Mouse (Mus musculus) E14TG2a.4 (cell line): Measurements from ENCODE around the gene Tbx4.

Experiments
- H3K27me3 ChIP-seq: 2 replicates; pipeline ENCODE4 v1.6.1; 2014; ENCODE audit warnings: low read length, control low read depth; ENCODE audit not compliant: insufficient read depth
- H3K36me3 ChIP-seq: 2 replicates; pipeline ENCODE4 v1.6.1; 2014; ENCODE audit warnings: low read length, control low read depth; ENCODE audit not compliant: insufficient read depth
- H3K4me1 ChIP-seq: replicated peaks from 2 replicates; pipeline ENCODE4 v1.6.1; 2014; ENCODE audit warnings: low read depth, low read length, control low read depth
- H3K4me3 ChIP-seq: replicated peaks from 2 replicates; pipeline ENCODE4 v1.5.1; 2014; ENCODE audit warnings: mild to moderate bottlenecking, low read length
- H3K9me3 ChIP-seq: 2 replicates; pipeline ENCODE4 v1.6.1; 2014; ENCODE audit warnings: low read length, control low read depth
- CTCF ChIP-seq: conservative IDR thresholded peaks from 2 replicates; pipeline ENCODE4 v1.5.1; 2014; ENCODE audit warnings: low read length
- NANOG ChIP-seq: IDR thresholded peaks from 2 replicates; pipeline ENCODE4 v1.6.1; 2014; ENCODE audit warnings: borderline replicate concordance, low read length, mixed read lengths
- POU5F1 ChIP-seq: IDR thresholded peaks from 2 replicates; pipeline ENCODE4 v1.6.1; 2014; ENCODE audit warnings: low read length, borderline replicate concordance

The Tbx4 gene

DNA sequence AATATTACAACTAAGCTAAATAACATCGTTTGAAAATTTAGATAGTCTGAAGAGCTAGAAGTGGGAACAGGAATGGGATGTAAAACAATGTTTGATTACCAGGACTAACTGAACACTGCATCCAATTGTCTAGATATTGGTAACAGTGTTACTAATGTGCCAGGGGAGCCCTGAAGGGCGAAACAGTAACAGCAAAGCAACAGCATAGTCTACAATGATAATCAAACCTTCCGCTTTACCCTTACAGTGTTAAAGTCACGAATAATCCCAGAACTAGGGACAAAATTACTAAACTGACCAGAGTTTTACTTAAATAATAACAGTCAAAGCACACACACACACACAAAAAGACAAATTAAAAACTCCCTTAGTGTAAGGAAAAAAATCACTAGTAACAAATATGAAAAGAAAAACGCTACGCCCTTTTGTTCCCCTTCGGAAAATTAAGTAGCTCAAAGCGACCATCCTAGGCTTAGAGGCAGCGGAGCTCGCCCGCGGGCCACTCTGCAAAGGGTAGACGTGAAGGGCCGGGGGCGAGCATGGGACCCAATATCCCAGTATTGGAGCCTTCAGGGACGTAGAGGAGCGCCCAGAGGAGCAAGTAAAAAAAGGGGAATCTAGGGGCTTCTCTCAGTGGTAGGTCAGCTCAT is 1.7 kb downstream of the Tbx4 start:
- TF ChIP-seq POU5F1 (no peak), CTCF (no peak), NANOG (no peak)
- H3K4me3 ChIP-seq, result peak overlapping the region; percentile 13; the same call in 1 of the 2 replicates
- no peaks in the 10 kb centered on the region for H3K9me3 ChIP-seq
- peaks cover 91% of the 10 kb centered on the region for H3K27me3 ChIP-seq
- peaks cover 61% of the 10 kb centered on the region for H3K4me1 ChIP-seq
- no peaks in the 10 kb centered on the region for H3K36me3 ChIP-seq

DNA sequence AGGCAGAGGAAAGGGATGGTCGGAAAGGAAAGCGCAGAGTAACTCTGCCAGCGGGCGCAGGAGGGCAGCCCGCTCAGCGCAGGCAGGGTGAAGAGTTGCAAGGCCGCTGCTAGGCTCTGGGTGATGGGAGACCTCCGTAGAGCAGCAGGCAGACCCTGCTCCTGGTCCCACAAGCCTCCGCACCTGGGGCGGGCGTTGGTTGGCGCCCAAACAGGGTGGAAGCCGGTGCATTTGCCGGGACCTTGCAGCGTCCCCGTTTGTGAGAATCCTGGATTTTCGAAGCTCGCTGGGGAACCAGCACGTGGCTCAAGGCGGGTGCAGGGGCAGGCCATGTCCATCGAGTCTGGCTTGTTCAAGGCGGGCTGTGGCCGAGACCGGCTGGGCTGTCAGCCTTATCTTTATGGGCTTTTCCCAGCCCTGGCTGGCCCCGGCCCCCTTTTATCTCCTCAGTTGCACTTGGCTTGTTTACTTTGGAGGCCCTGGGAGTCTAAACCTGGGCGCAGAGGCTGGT is 2.3 kb downstream of the Tbx4 start:
- no peak for TF ChIP-seq POU5F1
- no peak for TF ChIP-seq CTCF
- TF ChIP-seq NANOG, result no peak
- H3K9me3 ChIP-seq, result no peaks in the 10 kb centered on the region
- peak overlapping the region; percentile 13; the same call in 1 of the 2 replicates for H3K4me3 ChIP-seq
- H3K4me1 ChIP-seq, result peaks cover 61% of the 10 kb centered on the region
- H3K27me3 ChIP-seq, result peaks cover 93% of the 10 kb centered on the region
- no peaks in the 10 kb centered on the region for H3K36me3 ChIP-seq

GRCm38 (mm10) chr11:85889056-85889729 is 3.0 kb downstream of the Tbx4 start:
- Histone ChIP-seq H3K27me3 (peaks cover 95% of the 10 kb centered on the region), H3K4me3 (peak overlapping the region; percentile 59), H3K4me1 (peaks cover 59% of the 10 kb centered on the region), H3K36me3 (no peaks in the 10 kb centered on the region), H3K9me3 (no peaks in the 10 kb centered on the region)
- TF ChIP-seq CTCF, result no peak
- no peak for TF ChIP-seq NANOG
- no peak for TF ChIP-seq POU5F1

GRCm38 (mm10) chr11:85889730-85890562 is 3.7 kb downstream of the Tbx4 start:
- H3K4me1 ChIP-seq, result peaks cover 57% of the 10 kb centered on the region
- H3K4me3 ChIP-seq, result peak overlapping the region; percentile 59
- H3K27me3 ChIP-seq, result peaks cover 95% of the 10 kb centered on the region
- H3K9me3 ChIP-seq, result no peaks in the 10 kb centered on the region
- TF ChIP-seq CTCF (no peak), POU5F1 (no peak), NANOG (no peak)
- no peaks in the 10 kb centered on the region for H3K36me3 ChIP-seq

DNA sequence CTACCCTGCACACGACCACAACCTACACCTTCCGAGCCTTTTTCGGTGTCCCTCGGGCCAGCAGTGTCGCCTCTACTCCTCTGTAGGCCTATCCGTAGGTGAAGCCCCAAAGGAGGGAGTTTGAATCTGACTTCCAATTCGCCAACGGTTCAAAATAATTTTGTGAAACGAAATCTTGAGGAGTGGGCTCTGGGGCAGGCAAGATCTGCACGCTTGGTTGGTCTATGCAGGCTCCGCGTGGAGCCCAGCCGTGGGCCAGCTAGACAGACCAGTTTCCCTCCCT is 4.3 kb downstream of the Tbx4 start:
- Histone ChIP-seq H3K9me3 (no peaks in the 10 kb centered on the region), H3K27me3 (peaks cover 95% of the 10 kb centered on the region), H3K36me3 (no peaks in the 10 kb centered on the region), H3K4me1 (peaks cover 57% of the 10 kb centered on the region), H3K4me3 (peak overlapping the region; percentile 59)
- TF ChIP-seq CTCF (no peak), POU5F1 (no peak), NANOG (no peak)

DNA sequence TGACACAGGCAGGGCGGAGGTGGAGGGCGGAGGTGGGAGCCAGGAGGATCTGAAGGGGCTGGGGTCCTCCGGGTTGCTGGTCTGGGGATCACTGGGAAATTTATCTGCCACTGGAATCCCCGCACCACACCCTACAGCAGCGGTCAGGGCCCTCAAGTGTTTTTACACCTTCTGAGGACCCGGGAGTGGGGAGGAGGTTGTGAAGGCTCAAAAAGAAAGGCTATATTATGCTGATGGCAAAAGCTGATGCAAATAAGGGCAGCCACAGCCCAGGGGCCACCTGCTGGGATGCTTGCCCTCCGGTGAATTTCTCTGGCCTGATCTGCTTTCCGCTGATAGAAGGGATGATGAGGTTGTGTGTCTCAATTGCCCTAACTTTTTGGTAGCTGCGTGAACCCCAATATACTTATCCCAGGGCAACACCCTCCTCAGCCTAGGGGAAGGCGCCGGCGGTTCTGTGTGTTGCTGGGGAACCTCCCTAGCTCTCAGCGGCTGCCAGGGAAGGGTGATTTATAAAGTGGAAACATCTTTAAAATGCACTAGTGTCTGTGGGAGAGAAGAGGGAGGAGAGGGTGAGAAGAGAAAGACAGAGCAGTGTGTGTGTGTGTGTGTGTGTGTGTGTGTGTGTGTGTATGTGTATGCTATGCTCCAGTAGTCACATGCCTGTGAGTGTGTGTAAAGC is 4.9 kb downstream of the Tbx4 start:
- no peak for TF ChIP-seq NANOG
- TF ChIP-seq CTCF, result no peak
- TF ChIP-seq POU5F1, result no peak
- Histone ChIP-seq H3K36me3 (no peaks in the 10 kb centered on the region), H3K4me3 (peak overlapping the region; percentile 59), H3K4me1 (peaks cover 57% of the 10 kb centered on the region), H3K9me3 (no peaks in the 10 kb centered on the region), H3K27me3 (peaks cover 95% of the 10 kb centered on the region)

DNA sequence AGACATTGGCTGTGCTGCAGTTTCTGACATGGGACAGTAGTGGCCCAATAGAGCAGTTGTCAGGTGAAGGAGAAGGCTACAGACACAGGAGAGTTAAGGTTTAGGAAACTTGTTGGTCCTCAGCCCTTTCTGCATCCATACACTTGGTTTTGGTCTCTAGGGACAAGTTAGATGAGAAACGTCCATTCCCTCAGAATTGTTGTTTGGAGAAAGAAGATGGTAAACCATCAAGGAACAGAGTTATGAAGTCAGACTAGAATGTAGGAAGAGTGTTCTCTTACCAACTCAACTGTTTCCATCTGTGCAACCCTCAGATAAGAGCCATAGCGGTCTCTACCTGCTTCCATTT is 5.4 kb downstream of the Tbx4 start:
- H3K4me1 ChIP-seq, result peaks cover 56% of the 10 kb centered on the region
- no peaks in the 10 kb centered on the region for H3K36me3 ChIP-seq
- no peaks in the 10 kb centered on the region for H3K9me3 ChIP-seq
- no peak overlapping the region for H3K4me3 ChIP-seq
- TF ChIP-seq CTCF, result no peak
- TF ChIP-seq POU5F1, result no peak
- TF ChIP-seq NANOG, result no peak
- H3K27me3 ChIP-seq, result peaks cover 94% of the 10 kb centered on the region

DNA sequence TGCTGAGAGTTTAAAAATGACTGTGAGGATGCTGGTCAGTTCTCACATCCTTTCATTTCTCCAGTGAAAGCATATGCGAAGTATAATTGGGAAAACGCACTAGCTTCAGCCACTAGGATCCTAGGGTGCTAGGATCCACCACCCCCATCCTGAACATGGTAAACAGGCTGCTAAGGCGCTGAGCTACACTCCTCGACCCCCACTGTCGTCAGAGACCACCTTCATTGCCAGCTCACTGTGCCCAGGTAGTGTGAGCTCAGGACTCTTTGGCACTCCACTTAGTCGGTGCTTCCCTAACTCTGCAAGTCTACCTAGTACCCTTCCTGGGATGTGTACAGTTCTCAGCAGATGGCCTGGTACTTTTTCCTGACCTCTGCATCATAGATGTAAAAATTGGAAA is 6.5 kb downstream of the Tbx4 start:
- TF ChIP-seq CTCF, result no peak
- H3K4me1 ChIP-seq, result peaks cover 58% of the 10 kb centered on the region
- no peaks in the 10 kb centered on the region for H3K9me3 ChIP-seq
- no peaks in the 10 kb centered on the region for H3K36me3 ChIP-seq
- H3K27me3 ChIP-seq, result peaks cover 98% of the 10 kb centered on the region
- H3K4me3 ChIP-seq, result no peak overlapping the region

DNA sequence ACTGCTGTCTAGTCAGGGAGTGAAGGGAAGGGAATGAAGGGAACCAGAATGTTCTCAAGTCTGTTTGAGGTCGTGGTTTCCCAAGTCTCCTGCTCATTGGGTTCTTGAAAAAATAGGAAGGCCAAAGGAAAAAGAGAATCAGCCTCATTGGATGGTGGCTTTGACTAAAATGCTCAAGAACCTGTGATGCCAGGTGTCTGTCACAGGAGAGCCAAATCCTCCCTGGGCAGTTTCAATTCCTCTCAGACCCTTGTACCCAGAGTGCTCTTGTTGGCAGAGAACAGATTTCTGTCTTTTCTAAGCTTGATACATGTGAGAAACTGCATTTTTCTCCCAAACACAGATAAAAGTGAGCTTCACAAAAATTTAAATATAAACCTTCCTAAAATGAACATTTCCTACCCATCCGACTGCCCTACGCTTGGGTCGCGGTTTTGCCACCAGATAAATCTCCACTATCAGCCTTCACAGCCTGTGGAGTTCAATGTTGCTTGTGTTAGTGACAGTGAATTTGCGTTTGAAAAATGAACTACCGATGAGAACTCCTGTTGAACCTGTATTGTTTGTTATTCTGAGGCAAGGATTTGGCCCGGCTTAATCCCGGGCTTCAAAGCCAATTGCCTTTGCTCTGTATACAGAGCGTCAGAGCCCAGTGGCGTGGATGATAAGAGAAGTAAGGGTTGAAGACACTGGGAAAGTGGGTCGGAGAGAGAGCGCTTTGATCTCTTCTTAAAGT is 7.3 kb downstream of the Tbx4 start:
- TF ChIP-seq CTCF (no peak), NANOG (no peak), POU5F1 (no peak)
- Histone ChIP-seq H3K4me3 (no peak overlapping the region), H3K4me1 (peaks cover 53% of the 10 kb centered on the region)

More for the DNA sequence above, 7.3 kb downstream of the Tbx4 start:
- peaks cover 99% of the 10 kb centered on the region for H3K27me3 ChIP-seq
- H3K9me3 ChIP-seq, result no peaks in the 10 kb centered on the region
- H3K36me3 ChIP-seq, result no peaks in the 10 kb centered on the region
